Mouse (Mus musculus) ZHBTc4 (cell line): ENCODE data around the gene 4930404N11Rik.
A peak's percentile ranks its signal among the peaks of the same experiment; 100 is the strongest.

Experiments
- DNase-seq: peaks from one replicate; pipeline ENCODE4 v3.0.0-alpha.2; 2011; ENCODE audit warnings: low read depth, low spot score

4930404N11Rik gene

DNA sequence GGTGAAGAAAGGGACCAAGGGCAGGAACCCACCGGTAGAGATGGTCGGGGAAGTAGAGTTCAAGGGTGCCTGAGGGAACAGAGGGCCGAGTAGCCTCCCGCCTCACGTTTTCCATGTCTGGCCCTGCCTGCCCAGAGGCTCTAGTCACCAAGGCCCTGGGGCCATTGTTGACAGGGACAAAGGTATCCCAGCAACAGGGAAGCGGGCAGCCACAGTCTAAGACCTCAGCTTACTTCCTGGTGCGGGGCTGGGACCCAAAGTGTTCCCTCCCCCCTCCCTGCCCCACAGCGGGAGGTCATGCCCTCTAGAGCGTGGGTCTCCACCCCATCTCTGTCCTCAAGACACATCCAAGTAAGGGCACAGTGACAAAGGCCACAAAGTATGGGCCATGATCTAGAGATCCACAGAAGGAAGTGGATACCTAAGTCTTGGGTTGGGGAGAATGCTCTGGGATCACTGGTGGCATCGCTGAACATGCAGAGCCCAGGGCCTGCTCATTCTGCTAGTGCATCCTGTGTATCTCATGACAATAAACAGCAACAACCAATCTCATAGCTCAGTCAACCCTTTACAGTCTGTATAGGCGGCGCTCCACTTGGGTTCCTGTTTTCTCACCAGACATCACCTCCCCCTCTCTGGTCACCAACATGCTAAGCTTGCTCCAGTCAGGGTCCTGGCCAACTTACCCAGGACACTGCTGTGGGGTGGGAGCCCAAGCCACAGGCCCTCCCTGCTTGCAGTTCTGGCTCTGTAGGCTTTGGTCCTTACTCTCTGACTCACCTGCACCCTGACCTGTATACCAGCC is at the start of gene 4930404N11Rik:
Gene 4930404N11Rik, minus strand, starts transcription at position 145 of the 805 bp plus-strand sequence.
- peak; percentile 91 for DNase-seq

DNA sequence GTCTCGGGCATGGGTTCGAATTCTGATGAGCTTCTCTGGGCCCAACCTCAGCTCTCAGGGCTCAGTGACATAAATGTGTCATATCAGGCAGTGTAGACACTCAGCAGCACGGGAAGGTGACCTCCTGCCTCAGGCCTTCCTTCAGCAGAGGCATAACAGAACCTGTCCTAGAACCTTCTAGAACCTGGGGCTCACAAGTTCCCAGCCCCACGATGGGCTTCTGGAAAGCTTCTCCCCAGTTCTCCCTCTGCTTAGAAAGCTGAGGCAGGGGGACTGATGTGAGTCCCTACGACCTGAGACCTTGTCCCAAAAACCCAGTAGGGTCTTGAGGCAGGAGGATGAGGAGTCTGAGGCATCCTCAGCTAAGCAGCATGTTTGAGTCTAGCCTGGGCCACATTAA is 49.5 kb upstream of the 4930404N11Rik start:
- no peak for DNase-seq

DNA sequence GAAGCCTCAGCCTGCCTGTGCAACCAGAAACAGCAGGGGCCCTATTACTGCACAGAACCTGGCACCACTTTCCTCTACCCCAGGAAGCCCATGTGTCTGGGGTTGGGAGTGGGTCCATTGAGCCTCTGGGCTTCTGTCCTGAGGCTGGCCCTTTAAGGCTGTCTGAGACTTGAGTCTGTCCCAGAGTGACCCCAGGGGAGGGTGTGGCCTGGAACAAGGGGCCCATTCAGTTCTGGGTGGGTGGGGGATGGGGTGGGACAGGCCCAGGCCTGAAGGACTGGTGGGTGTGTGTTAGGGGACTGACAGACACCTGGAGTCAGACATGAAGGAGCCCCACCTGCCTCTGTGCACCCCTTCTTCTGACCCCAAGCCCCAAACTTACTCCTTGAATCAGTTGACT is 49.1 kb upstream of the 4930404N11Rik start:
- peak; percentile 71 for DNase-seq

DNA sequence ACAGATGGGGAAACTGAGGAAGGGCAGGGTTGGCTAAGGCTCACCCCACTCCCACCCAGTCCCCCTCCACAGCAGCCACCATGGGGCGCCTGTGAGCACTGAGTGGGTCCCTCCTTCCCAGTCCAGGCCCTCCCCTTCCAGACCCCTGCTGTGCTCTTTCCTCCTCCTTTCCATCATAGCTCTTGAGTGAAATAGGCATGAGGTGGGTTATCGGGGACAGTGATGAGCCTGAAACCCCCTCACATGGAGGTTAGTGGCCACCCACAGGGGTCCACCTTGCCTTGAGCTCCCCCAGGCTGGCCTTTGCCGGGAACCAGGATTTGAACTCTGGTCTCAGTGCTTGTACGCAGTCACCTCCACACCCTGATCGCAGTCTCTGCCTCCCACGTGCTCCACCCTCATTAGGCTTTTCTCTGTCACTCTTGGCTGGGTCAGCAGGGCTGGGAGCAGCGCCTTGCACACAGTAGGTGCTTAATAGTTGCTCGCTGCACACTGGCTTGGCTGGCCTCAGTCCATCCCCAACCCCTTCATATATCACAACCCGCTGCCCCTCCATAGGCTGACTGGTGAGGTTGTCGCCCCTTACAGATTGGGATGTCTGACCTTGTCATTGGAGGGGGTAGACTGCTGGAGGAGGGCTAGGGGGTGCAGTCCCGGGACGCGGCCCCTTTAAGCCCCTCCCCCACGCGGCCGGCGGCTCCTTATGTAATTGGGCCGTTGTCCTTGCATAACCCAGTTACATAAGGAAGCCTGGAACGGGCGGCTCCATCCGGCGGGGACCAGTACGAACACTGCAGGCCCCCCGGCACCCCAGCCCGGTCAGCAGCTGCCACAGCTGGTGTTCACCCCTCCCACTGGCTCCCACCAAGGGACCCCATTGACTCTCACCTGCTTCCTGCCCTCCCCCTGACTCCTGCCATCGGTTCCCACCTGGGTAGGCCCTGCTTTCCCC is 48.0 kb upstream of the 4930404N11Rik start:
- peak; percentile 83 for DNase-seq

DNA sequence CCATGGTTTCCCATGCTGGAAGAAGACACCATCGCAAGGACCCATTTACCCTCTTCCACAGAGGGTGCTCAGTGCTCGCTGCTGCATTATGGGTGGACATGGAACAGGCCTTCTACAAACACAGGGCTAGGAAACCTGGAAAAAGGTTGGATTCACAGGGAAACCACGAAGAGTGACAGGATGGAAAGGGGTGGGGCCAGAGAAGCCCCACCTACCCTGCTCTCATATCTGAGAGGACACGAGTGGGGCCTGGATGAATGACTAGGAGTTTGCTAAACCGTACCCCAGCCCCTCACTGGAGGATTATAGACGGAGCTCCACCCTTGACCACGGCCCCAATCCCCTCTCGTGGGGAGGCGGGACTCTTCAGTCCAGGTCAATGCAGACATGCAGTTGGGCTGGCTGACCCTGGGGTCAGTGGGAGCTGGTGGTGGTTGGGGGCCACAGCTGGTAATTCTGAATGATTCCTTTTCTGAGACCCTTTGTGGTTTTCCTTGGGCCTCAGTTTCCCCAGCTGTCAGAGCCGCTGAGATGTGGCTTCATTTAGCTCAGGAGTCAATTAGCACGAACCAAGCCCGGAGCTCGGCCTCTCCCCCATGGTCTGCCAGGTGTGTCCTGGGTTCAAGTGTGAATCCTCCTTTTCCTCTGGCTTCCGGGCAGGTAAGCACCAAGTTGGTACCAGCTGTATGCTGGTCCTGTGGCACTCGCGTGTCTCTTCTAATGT is 47.1 kb upstream of the 4930404N11Rik start:
- DNase-seq = no peak

DNA sequence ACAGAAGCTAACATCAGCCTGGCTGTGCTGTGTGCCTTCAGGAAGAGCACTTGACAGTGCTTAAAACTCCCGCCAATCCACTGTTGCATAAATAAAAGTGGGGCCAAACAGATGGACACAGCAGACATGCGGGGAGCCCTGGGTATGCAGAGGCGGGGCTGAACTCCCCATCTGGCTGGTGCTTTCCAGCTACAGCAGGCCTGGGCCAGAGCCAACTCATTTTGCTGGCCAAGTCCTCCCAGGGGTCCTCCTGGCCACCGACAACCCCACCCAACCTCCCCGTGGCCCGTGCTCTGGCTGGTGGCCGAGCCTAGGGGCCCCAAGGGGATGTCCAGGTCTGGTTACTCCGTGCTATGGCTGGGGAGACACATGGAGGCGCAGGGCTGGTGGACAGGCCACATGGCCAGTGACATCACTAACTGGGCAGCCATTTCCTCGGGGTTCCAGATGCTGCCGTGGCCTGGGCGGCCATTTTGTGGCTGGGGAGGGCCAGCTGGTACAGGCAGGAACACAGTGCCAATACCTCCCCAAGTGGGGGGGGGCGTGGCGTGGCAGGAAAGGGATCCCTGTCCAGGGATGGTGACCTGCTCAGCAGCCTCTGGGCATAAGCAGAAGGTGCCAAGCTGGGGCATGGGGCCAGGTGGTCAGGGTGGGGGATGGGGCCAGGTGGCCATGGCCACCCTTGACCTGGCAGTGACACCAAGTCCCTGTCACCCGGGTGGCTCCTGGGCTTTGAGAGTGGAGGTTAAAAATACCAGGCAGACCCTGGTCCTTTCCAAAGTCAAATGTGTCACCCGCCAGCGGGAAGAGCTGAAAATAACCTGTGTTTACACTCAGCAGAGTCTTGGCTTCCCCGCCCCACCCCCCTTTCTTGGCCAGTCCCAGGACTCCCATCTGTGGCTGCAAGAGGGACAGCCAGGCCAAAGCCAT is 46.1 kb upstream of the 4930404N11Rik start:
- no peak for DNase-seq

DNA sequence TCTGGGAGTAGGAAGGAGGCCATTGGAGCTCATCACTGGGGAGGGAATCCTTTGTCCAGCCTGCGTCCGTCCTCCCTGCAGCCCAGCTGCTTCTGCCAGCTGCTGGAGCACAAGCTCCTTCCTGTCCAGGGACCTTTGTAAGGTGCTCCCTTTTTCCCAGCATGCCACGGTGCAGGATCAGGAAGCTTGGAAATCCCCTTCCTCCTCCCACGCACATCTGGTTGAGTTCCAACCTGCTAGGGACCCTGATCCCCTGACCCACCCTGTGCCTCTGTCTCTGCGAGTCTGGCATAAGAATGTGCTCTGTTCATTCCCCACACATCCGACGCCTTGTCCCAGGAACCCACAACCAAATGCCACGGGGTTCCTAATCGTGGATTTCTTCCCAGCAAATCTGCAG is 45.4 kb upstream of the 4930404N11Rik start:
- DNase-seq = no peak

DNA sequence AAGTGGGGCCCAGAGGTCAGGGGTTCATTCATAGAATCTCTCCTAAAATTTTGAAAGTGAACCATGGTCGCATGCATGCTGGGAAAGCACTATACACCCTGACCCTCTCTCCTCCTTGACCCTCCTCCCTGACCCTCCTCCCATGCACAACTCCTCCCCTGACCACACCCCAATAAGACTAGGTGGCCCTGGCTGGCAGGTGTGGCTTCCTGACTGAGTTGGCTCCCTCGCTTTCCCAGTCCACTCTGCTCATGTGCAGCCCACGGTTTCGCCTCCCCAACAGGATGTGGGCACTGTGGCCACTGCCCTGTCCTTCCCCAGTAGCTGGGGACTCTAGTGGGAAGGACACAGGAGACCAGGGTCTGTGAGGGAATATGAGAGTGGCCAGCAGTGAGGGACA is 44.7 kb upstream of the 4930404N11Rik start:
- no peak for DNase-seq

DNA sequence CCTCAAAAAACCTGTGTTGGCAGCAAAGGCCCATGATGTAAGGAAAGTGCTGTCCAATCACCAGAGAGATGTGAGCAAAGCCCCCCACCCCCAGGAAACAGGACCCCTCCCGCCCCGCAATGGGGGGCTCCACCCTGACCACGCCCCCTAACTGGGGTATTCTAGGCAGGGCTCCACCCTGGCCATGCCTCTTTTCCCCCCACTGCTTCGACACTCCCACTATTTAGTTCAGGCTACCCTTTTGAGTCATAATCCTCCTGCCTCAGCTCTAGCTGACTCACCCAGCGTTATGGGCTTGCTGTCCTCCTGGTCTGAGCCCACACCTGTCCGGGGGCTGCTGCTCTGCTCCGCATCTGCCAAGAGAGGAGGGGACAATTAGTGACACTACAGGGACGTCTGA is 43.7 kb upstream of the 4930404N11Rik start:
- no peak for DNase-seq

DNA sequence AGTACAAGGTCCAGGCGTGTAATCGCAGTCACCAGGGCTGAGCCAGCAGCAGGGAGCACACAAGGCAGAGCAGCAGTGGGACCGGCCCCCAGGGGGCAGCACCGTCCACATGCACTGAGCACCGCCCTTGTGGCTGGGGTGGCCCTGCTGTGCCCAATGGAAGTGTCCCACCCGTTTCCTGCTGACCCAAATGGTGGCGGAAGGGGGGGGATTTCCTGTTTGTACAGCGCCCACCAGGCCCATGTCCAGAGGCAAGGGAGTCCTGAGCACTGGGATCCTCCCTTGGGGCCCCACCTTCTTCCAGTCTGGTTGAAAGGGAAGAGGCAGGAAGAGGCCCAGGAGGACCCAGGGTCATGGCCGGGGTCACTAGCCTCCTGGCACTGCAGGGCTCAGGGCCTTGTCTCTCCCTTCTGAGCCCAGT is 43.3 kb upstream of the 4930404N11Rik start:
- peak; percentile 75 for DNase-seq

DNA sequence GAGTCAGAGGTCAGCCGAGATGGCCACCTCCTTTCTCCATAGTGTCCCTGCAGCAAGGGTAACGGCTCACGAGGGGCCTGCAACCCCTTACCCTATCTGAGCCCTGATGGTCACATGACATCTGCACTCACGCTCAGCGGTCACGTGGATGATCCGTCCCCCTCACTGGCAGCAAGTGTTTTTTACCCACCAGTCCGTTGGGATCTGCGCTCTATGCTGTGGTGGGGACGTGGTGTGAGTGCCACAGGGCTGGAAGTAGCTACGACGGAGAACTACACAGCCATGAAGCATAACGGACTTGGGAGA is 42.8 kb upstream of the 4930404N11Rik start:
- no peak for DNase-seq

DNA sequence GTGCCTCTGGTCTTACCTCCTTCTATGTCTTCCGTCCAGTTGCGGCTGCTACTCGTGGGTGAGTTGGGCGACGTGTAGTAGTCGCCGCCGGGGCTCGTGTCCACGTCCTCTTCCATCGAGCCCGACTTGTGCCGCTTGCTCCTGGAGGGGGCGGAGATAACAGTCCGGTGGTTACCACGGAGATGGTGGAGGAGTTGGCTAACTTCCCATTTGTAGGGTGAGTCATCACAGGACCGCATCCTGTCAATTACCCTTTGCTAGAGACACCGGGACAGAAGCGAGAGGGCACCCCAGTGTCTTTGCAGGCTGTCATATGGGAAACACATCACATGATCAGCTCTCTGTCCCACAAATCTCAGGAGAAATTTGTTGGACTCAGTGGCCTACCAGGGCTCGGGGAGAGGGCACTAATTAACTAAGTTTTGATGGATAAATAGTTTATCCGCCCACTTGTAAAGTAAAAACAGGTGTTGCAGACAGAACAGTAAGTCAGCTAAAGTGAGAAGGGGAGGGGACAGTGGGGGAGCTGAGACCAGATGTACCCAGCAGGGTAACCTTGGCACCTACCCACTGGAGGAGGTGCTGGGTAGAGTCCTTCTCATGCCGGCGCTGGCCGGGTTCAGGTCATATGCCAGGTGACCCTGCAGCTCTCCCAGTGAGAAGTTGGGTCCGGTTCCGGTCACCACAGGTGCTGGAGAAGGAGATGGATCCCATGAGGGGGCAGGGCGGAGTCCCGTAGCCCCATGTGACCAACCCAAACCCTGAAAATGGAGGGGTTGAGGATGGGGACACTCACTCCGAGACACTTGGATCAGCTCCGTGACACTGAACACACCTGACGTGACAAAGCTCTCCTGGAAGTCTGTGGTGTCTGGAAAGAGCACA is 42.2 kb upstream of the 4930404N11Rik start:
- DNase-seq = no peak

DNA sequence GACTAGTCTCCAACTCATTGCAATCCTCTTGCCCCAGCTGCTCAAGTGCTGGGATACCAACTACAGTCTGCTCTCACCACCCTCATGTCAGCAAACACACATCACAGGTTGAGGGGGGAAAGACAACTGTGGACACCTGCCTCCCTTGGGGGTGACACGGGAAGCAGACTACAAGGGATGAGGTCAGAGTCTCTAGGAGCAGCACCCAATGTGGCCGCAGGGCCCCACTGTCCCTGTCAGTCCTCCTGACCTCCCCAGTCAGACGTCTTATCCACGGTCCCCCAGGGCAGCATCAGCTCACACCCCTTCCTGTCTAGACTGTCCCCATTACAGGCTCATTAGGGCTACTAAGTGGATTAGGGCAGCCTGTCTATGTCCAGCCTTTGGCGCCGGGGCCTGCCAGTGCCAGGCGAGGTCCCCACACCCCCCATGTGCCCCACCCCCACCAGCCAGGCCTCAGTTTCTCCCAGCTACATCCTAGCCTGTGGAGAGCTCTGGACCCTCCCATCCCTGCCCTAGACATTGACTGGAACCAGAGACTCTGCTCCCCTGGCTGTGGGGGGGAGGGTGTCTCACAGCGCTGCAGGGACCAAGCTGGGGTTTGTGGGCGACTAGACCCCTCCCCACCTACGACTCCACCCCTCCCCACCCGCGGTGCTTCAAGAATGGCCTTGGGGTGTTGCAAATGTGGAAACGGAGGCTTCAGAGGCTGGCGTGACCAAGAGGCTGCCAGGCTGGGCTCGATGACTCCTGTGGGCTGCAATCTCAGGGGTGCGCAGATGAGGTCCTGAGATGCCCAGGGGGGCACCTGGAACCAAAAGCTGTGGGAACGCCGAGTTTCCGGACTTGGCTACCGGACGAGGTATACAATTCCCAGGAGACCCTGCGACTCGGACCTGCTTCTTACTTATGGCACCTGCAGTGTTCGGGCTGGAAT is 41.2 kb upstream of the 4930404N11Rik start:
- DNase-seq = no peak

DNA sequence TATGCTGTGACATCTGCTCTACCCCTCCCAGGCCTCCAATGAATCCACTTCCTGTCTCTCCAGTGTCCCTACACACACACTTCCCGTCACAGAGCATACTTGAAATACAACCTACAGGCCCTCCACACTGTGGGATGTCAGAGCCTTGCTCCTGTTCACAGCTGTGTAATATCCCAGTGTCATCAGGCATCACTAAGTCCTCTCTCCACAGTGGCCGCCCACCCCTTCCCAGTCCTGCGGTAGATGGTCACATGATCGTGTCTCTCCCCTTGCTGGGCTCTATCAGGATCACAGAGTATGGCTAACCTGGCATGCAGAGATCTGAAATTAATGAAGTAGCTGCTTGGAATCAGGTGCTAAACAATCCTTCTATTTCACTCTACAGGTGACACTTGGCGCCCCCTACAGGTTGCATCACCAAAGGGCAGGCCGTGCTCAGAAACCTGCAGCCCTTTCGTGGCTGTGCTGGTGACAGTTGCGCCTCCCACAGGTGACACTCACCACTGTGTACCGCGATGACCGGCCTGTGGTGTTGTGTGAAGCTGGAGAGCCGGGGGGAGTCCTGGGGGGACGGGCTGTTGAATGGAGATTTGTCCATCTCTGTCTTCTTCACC is 40.1 kb upstream of the 4930404N11Rik start:
- DNase-seq = peak; percentile 81

DNA sequence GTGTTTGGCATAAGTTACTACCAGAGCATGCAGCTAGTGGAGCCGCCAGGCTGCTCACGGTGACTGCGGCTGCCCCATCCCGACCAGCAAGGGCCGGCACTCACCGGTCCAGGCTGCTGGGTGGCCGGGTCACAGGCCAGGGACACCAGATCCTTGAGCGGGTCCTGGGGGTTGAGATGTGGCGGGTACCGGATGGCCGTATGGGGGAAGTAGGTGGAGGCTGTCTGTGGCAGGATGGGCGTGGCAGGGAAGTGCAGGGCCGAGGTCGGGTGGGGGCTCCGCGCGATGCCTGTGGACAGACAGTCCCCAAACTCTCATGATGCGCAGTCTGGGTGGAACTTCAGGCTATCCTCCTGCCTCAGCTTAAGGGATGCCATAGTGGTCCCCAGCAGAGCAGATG is 39.1 kb upstream of the 4930404N11Rik start:
- no peak for DNase-seq

DNA sequence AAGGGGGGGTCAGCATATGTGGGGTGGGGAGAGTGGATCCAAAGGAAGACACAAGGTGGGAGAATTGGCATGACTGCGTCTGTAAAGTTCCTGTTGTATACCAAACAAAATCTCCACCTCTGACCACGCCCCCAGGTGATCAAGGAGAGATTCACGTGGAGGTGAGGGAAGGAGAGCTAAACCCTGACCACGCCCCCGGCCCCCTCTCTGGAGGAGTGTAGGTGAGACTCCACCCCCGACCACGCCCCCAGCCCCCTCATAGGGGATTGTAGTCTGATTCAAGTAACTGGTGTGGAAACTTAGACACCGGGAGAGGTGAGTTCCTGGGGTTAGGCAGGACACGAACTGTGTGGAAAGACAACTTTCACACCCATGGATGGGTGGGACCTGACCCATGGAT is 38.5 kb upstream of the 4930404N11Rik start:
- DNase-seq = peak; percentile 82

DNA sequence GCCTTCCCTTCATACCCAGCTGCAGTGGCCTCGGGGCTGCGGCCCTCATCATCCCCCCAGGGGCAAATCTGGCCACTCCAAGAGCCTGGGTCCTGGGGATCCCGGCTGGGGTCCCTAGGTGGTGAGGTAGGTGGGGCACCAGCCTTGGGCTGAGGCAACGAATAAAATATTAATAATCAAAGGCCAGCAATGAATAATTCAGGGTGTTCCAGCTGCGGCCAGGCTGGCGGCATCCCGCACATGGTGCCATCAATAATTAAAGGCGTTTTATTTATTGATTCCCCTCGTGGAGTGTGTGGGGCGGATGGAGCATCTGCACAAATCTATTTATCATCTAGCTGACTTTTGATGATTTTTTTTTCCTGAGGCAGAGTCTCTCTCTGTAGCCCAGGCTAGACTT is 37.9 kb upstream of the 4930404N11Rik start:
- DNase-seq = no peak

DNA sequence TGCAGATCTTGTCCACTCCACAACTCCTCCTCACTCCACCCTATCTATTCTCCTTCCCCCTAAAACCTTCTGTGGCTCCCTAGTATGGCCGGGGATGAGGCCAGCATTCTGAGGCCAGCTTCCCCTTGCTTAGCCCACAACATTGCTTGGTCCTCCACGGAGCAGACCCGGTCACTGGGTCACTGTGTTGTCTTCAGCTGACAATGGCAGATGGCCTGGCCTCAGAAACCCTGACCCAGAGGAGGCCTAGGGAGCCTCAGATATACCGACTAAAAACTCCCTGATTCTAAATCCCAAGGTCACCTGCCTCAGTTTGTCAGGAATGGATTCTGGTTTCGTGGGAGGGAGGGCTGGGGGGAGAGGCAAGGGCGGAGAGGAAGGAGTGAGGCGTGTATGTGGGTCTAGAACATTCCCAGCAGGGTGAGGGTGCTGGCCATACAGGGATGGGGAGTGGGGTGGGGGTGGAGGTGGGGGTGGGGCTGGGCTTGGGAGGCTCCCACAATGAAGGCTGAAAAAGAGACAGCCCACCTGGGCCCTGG is 36.7 kb upstream of the 4930404N11Rik start:
- no peak for DNase-seq
